In genomic region chr11:101757366-101757765, GRCm38 (mm10) we compare ENCODE assay signal across 18 mouse cellular contexts. TPM values are rescaled to one million over a fixed set of nuclear protein-coding genes. Genes with fewer than 3 reads are reported as not detected.
A peak's percentile ranks its signal among the peaks of the same experiment; 100 is the strongest.
DNase-seq lines count a peak whose midpoint lies in the region; ATAC-seq and TF ChIP-seq lines count a peak whose summit lies in the region.
"Had no signal": no experiment of that assay in that cellular context is flagged by ENCODE, and none has a peak within 500 bp of the region (broad histone marks: within the 10 kb centered on the region; RNA-seq: fewer than 3 reads in every experiment).

No protein-coding gene starts in this region.

- H3K4me3 ChIP-seq in heart, postnatal 0 days (ENCODE audit: low read depth, low read length): no peak overlapping the region
- H3K4me3 ChIP-seq in heart, adult 2 months: no peak overlapping the region
- no peak overlapping the region for H3K4me3 ChIP-seq in lung, postnatal 0 days (ENCODE audit: low read depth, low read length)
- no peak overlapping the region for H3K4me3 ChIP-seq in stomach, embryonic 14.5 days (ENCODE audit: low read depth, low read length)
- H3K4me3 ChIP-seq: intestine, embryonic 15.5 days; limb, embryonic 15.5 days; liver, embryonic 15.5 days; midbrain, embryonic 13.5 days; neural tube, embryonic 13.5 days had no signal

- H3K79me2 ChIP-seq in heart, adult 2 months (replicated peaks; ENCODE audit: control insufficient read depth, insufficient read depth, low read length): no peaks in the 10 kb centered on the region

- peaks cover 92% of the 10 kb centered on the region for H3K36me3 ChIP-seq in heart, postnatal 0 days (replicated peaks; ENCODE audit: control insufficient read depth, insufficient read depth, low read length)
- H3K36me3 ChIP-seq in heart, adult 2 months (ENCODE audit: control insufficient read depth, insufficient read depth, low read length): peaks cover 10% of the 10 kb centered on the region
- H3K36me3 ChIP-seq in lung, postnatal 0 days (ENCODE audit: insufficient read depth, low read length): peaks cover 40% of the 10 kb centered on the region
- peaks cover 68% of the 10 kb centered on the region for H3K36me3 ChIP-seq in stomach, embryonic 14.5 days (ENCODE audit: control insufficient read depth, insufficient read depth, low read length)

- H3K27me3 ChIP-seq in heart, postnatal 0 days (ENCODE audit: control insufficient read depth, insufficient read depth, low read length): no peaks in the 10 kb centered on the region
- H3K27me3 ChIP-seq in heart, adult 2 months (ENCODE audit: control insufficient read depth, insufficient read depth, low read length): no peaks in the 10 kb centered on the region
- H3K27me3 ChIP-seq in lung, postnatal 0 days (replicated peaks; ENCODE audit: insufficient read depth, low read length): no peaks in the 10 kb centered on the region
- no peaks in the 10 kb centered on the region for H3K27me3 ChIP-seq in stomach, embryonic 14.5 days (ENCODE audit: control insufficient read depth, insufficient read depth, low read length)
- H3K27me3 ChIP-seq: CH12.LX; intestine, embryonic 15.5 days; limb, embryonic 15.5 days; liver, embryonic 15.5 days; midbrain, embryonic 13.5 days; neural tube, embryonic 13.5 days had no signal

- no peaks in the 10 kb centered on the region for H3K4me1 ChIP-seq in heart, postnatal 0 days (ENCODE audit: control insufficient read depth, insufficient read depth)
- H3K4me1 ChIP-seq in heart, adult 2 months (ENCODE audit: control insufficient read depth, insufficient read depth, low read length): peaks cover 2% of the 10 kb centered on the region; the same call in 1 of the 2 replicates
- no peaks in the 10 kb centered on the region for H3K4me1 ChIP-seq in lung, postnatal 0 days (ENCODE audit: insufficient read depth, low read depth, low read length)
- H3K4me1 ChIP-seq in stomach, embryonic 14.5 days (ENCODE audit: control insufficient read depth, insufficient read depth, low read length): no peaks in the 10 kb centered on the region
- H3K4me1 ChIP-seq: intestine, embryonic 15.5 days; limb, embryonic 15.5 days; liver, embryonic 15.5 days; midbrain, embryonic 13.5 days had no signal

- no peak for TF ChIP-seq CTCF in heart, postnatal 0 days (IDR thresholded peaks at IDR 0.05; ENCODE audit: low read depth)
- no peak for TF ChIP-seq CTCF in heart, adult 2 months (IDR thresholded peaks at IDR 0.05)
- TF ChIP-seq CTCF in lung, postnatal 0 days (IDR thresholded peaks at IDR 0.05): no peak

- H3K27ac ChIP-seq in heart, postnatal 0 days (ENCODE audit: low read depth): peak overlapping the region; percentile 43
- no peak overlapping the region for H3K27ac ChIP-seq in heart, adult 2 months
- H3K27ac ChIP-seq in lung, postnatal 0 days (ENCODE audit: low read length): peak overlapping the region; percentile 38
- peak overlapping the region; percentile 53; the same call in 1 of the 2 replicates for H3K27ac ChIP-seq in stomach, embryonic 14.5 days (ENCODE audit: low read length)
- H3K27ac ChIP-seq: hindbrain, embryonic 14.5 days; intestine, embryonic 15.5 days; limb, embryonic 15.5 days; liver, embryonic 15.5 days; midbrain, embryonic 13.5 days had no signal

- H3K9ac ChIP-seq in heart, postnatal 0 days (replicated peaks; ENCODE audit: low read depth, low read length): no peak overlapping the region
- H3K9ac ChIP-seq in heart, adult 2 months (ENCODE audit: low read depth, low read length): no peak overlapping the region
- H3K9ac ChIP-seq in lung, postnatal 0 days (replicated peaks; ENCODE audit: low read depth): no peak overlapping the region
- no peak overlapping the region for H3K9ac ChIP-seq in stomach, embryonic 14.5 days (replicated peaks; ENCODE audit: low read depth, low read length)
- H3K9ac ChIP-seq: hindbrain, embryonic 14.5 days; intestine, embryonic 15.5 days; limb, embryonic 15.5 days; liver, embryonic 15.5 days; midbrain, embryonic 13.5 days; neural tube, embryonic 13.5 days had no signal

- H3K9me3 ChIP-seq in heart, postnatal 0 days (replicated peaks; ENCODE audit: control insufficient read depth, low read length): no peaks in the 10 kb centered on the region
- H3K9me3 ChIP-seq in lung, postnatal 0 days (ENCODE audit: low read length): no peaks in the 10 kb centered on the region
- H3K9me3 ChIP-seq in stomach, embryonic 14.5 days (ENCODE audit: control insufficient read depth, low read depth, low read length): no peaks in the 10 kb centered on the region
- H3K9me3 ChIP-seq: intestine, embryonic 15.5 days; limb, embryonic 15.5 days; liver, embryonic 15.5 days; midbrain, embryonic 13.5 days; neural tube, embryonic 13.5 days had no signal

- no peak overlapping the region for H3K4me2 ChIP-seq in heart, postnatal 0 days (ENCODE audit: low read depth, low read length)
- H3K4me2 ChIP-seq in lung, postnatal 0 days (replicated peaks; ENCODE audit: low read depth, low read length): no peak overlapping the region
- no peak overlapping the region for H3K4me2 ChIP-seq in stomach, embryonic 14.5 days (replicated peaks; ENCODE audit: low read depth, low read length)
- H3K4me2 ChIP-seq: hindbrain, embryonic 14.5 days; intestine, embryonic 15.5 days; limb, embryonic 15.5 days; liver, embryonic 15.5 days; midbrain, embryonic 13.5 days; neural tube, embryonic 13.5 days had no signal

- no peak for TF ChIP-seq POLR2A in heart, adult 2 months (IDR thresholded peaks at IDR 0.05; ENCODE audit: insufficient read depth, low read depth, low read length)

- intact Hi-C loops in heart, adult 2 months (cut with DNase I): no loop called here

- peak; percentile 24; the same call in 1 of the 2 replicates for ATAC-seq in heart, postnatal 0 days (ENCODE audit: insufficient read depth, low read depth)
- ATAC-seq in lung, postnatal 0 days: peak; percentile 80
- no peak for ATAC-seq in stomach, embryonic 14.5 days (ENCODE audit: insufficient number of reproducible peaks, insufficient read depth, low FRiP score, low read depth)
- ATAC-seq in erythroblast, adult 5-6 weeks (replicated peaks; ENCODE audit: low FRiP score, poor library complexity, severe bottlenecking): no peak
- ATAC-seq: intestine, embryonic 15.5 days; midbrain, embryonic 13.5 days had no signal

- 72% methylated on average over 8 of the region's 8 CpGs for whole genome bisulfite sequencing in heart, postnatal 0 days
- WGBS in heart, adult 2 months: 81% methylated on average over 8 of the region's 8 CpGs
- WGBS in lung, postnatal 0 days: 65% methylated on average over 8 of the region's 8 CpGs
- WGBS in stomach, embryonic 14.5 days: 82% methylated on average over 8 of the region's 8 CpGs

- no peak for TF ChIP-seq EP300 in heart, postnatal 0 days (IDR thresholded peaks at IDR 0.05; ENCODE audit: low read depth)
- TF ChIP-seq EP300 in heart, adult 2 months (IDR thresholded peaks at IDR 0.05; ENCODE audit: insufficient read depth, low read depth, low read length): no peak
- TF ChIP-seq EP300 in lung, postnatal 0 days (IDR thresholded peaks at IDR 0.05): no peak

- peak; percentile 28 for DNase-seq in heart, postnatal 0 days (ENCODE audit: low spot score)
- DNase-seq in heart, adult 2 months: no peak
- DNase-seq in kidney, postnatal 4 days: peak; percentile 41 to 47
- DNase-seq in kidney, adult 18-20 months: no peak
- peak; percentile 75 for DNase-seq in lung, postnatal 0 days (ENCODE audit: low spot score)
- DNase-seq: cerebellum, postnatal 14 days; thymus, adult 18-20 months; thymus, postnatal 4 days had no signal

RNA-seq across cellular contexts. Expression of gene Dhx8, which starts 24.6 kb away (rescaled TPM):
- total RNA-seq in heart, postnatal 0 days (2014; rRNA removed; ENCODE audit: low replicate concordance): 12.4 and 13.5 TPM in 2 replicates
- polyA plus RNA-seq in heart, postnatal 0 days (2015; fragmentation: Nextera tagmentation; extraction: Ambion mirVana): 12.6 and 13.1 TPM in 2 replicates
- 10 to 100 TPM; 16.0 to 17.1 TPM for total RNA-seq in heart, adult 2 months (2021)
- 7.2 and 10.7 TPM in 2 replicates for polyA plus RNA-seq in heart, adult 2 months (2012; rRNA removed)
- polyA plus RNA-seq in lung, postnatal 0 days (2015; fragmentation: Nextera tagmentation; extraction: Ambion mirVana): 16.4 and 20.3 TPM in 2 replicates
- polyA plus RNA-seq in stomach, embryonic 14.5 days (2014; fragmentation: Nextera tagmentation; extraction: Ambion mirVana): 32.5 and 35.3 TPM in 2 replicates
- total RNA-seq in erythroblast, adult 5-6 weeks (2015; ENCODE audit: low replicate concordance): 32.0 and 32.9 TPM in 2 replicates
- total RNA-seq in erythroblast, adult 5-6 weeks (2017; ENCODE audit: low replicate concordance): 47.7 and 77.6 TPM in 2 replicates

RNA-seq across cellular contexts. Expression of gene Etv4, which starts 27.8 kb away (rescaled TPM):
- total RNA-seq in heart, postnatal 0 days (2014; rRNA removed; ENCODE audit: low replicate concordance): 5.2 and 7.5 TPM in 2 replicates
- 2.2 and 2.4 TPM in 2 replicates for polyA plus RNA-seq in heart, postnatal 0 days (2015; fragmentation: Nextera tagmentation; extraction: Ambion mirVana)
- not detected for total RNA-seq in heart, adult 2 months (2021)
- polyA plus RNA-seq in heart, adult 2 months (2012; rRNA removed): 0.59 and 0.61 TPM in 2 replicates
- 1.2 TPM in 2 replicates for polyA plus RNA-seq in lung, postnatal 0 days (2015; fragmentation: Nextera tagmentation; extraction: Ambion mirVana)
- polyA plus RNA-seq in stomach, embryonic 14.5 days (2014; fragmentation: Nextera tagmentation; extraction: Ambion mirVana): 8.7 and 9.1 TPM in 2 replicates
- total RNA-seq in erythroblast, adult 5-6 weeks (2015; ENCODE audit: low replicate concordance): not detected in 2 replicates
- total RNA-seq in erythroblast, adult 5-6 weeks (2017; ENCODE audit: low replicate concordance): not detected in 2 replicates
- total RNA-seq: megakaryocyte, adult 5-6 weeks had no signal

Comparison
In these comparisons a context has a peak if more than half of its experiments do, and no peak if none do; other contexts are left out.
1. DNase-seq: peak in heart, postnatal 0 days (single experiment), kidney, postnatal 4 days (2 of 2) and lung, postnatal 0 days (single experiment); none in heart, adult 2 months (0 of 2) and kidney, adult 18-20 months (single experiment).
2. ATAC-seq: peak in heart, postnatal 0 days (single experiment) and lung, postnatal 0 days (single experiment); none in stomach, embryonic 14.5 days (single experiment) and erythroblast, adult 5-6 weeks (single experiment).